Mouse (Mus musculus) naive thymus-derived CD4-positive, alpha-beta T cell, adult 2 months (primary cell): ENCODE results near the gene Emc10.

Experiments used
- DNase-seq: peaks from one replicate; pipeline ENCODE4 v3.0.0-alpha.2; 2011; ENCODE audit warnings: low read depth

Emc10 gene

GRCm38 (mm10) chr7:44495992-44496770, at the start of gene Emc10, which contains the start of gene Fam71e1:
Gene Emc10, minus strand, starts transcription at chr7:44496529.
Gene Fam71e1, plus strand, starts transcription at chr7:44496581.
- DNase-seq: peak; percentile 100

GRCm38 (mm10) chr7:44543071-44543470, 46.7 kb upstream of the Emc10 start:
- DNase-seq: no peak

DNA sequence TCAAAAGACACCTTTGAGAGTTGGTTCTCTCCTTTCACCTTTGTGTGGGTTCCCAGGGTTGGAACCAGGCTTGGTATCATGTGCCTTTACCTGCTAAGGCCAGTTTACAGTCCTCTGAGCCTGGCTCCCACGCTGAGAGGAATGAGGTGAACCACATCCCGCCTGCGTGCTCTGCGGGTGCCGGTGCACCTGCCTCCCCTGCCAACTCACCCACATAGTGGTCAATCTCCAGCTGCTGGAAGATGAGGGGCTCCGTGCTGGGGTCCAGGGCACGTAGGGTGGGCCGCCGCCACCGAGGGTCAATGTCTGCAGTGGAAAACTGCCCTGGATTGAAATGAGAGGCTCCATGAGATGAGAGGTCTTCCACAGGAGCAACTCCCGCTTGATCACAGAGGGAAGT, 46.2 kb upstream of the Emc10 start:
- no peak for DNase-seq

DNA sequence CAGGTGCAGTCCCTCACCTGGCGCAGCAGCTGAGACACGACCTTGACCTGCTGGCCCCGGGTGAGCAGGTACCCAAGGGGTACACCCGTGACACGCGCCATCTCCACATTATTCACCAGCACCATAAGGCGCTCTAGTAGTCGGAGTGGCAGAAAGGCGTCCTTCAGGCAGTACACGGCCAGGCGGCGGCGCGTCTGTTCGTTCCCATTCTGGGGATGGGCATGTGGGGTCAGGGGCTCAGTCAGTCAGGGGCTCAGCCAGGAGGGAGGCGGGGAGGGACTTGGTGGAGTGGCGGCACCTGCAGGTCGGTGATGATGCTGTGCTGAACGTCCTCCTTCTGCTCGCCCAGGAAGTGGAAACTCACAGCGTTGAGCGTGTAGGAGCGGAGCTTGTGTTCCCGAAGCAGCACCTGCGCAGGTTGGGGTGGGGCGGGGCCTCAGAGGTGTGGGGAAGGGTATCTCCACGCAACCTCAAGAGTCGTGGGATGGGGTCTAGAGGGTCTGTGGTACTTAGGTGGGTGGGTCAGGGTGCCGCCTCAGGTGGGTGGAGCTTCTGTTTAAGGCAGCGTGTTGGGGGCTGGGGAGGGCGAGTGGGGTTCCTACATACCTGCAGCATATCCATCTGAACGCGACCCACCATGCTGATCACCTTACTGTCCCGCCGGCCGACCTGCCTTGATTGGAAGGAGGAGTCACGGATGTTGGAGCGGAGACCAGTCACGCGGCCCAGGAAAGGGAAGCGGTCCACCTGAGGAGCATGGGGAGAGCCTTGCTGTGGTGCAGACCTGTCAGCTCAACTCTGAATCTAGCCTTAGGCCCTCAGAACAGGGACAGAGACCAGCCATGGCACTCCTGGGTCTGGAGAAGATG, 42.7 kb upstream of the Emc10 start:
- DNase-seq: no peak

DNA sequence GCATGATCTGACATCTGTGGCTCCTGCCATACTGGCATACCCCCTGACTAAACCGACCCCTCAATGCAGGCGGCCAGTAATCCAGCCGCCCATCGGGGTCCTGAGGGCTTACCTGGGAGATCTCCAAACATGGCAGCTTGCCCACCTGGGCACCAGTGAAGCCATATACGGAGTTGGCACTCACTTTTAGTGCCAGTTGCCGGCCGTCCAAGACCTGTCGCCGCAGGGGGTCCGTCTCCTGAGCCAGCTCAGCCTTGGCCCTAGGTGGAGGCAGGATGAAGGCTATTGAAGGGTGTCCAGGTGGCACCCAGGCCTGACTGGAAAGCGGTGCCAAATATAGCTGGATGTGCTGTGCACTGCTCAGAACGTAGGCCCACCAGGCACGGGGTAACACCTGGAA, 41.2 kb upstream of the Emc10 start:
- no peak for DNase-seq

DNA sequence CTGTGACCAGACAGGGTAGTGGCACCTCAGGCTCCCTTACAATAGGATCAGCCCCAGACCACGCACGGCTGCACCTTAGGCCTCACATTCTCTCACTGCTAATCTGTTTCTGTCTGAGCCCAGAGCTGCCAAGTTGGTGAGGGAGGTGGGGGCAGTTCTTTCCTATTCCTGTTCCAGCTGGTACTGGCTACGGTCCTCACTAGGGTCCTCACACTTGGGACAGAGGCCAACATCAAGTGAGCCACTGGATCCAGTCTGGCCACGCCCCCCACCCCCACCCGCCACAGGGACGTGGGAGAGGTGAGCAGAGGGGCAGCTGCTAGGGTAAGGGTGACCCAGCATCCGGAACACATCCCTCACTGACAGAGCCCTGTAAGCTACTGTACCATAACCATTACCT, 40.7 kb upstream of the Emc10 start:
- DNase-seq: no peak

DNA sequence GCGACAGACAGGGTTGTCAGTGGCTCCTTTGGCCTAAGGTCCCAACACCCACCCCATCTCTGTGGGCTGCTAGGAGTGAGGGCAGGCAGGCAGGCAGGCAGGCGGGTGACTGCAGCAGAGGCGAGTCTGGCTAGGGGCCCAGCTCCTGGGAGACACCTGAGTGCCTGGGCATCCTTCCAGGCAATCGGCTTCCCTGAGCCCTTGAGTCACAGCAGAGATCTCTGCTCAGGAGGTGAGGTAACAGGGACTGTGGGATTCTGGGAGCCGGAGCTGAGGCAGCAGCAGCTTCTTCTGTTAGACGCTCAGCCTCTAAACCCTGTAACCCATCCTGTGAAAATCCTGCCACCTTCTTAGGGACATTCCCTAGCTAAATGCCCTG, 40.2 kb upstream of the Emc10 start:
- DNase-seq: no peak

GRCm38 (mm10) chr7:44535657-44536589, 39.6 kb upstream of the Emc10 start:
- no peak for DNase-seq

GRCm38 (mm10) chr7:44534656-44535441, 38.5 kb upstream of the Emc10 start:
- DNase-seq: no peak

DNA sequence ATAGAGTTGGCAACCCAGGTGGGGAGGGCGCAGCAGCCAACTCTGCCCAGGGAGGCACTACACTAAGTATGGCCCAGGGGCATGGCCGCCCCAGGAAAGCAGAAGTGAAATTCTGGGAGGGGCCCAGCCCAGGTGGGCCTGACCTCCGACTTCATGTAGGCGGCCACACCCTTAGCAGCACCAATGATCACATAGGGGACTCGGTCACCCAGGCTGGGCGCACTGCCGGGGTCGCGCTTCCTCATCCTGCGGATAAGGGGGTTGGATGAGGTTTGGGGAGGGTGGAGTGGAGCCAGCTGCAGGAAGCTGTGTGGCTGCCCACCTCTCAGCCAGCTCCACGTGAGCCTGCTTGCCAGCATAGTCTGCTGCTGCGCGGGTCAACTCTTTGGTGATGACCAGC, 37.9 kb upstream of the Emc10 start:
- DNase-seq: no peak

DNA sequence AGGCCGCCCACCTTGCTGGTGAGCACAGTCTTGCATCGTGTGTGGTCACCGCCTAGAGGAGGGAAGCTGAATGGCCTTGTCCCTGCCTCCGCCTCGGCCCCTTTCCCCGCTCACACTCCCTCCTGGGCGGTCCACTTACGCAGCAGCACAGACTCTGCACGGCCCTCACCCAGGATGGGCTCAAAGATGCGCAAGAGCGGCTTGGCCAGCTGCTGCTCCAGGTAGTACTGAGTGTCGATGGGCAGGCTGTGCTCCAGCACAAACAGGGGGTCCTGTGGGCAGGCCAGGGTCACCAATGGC, 37.4 kb upstream of the Emc10 start:
- no peak for DNase-seq

DNA sequence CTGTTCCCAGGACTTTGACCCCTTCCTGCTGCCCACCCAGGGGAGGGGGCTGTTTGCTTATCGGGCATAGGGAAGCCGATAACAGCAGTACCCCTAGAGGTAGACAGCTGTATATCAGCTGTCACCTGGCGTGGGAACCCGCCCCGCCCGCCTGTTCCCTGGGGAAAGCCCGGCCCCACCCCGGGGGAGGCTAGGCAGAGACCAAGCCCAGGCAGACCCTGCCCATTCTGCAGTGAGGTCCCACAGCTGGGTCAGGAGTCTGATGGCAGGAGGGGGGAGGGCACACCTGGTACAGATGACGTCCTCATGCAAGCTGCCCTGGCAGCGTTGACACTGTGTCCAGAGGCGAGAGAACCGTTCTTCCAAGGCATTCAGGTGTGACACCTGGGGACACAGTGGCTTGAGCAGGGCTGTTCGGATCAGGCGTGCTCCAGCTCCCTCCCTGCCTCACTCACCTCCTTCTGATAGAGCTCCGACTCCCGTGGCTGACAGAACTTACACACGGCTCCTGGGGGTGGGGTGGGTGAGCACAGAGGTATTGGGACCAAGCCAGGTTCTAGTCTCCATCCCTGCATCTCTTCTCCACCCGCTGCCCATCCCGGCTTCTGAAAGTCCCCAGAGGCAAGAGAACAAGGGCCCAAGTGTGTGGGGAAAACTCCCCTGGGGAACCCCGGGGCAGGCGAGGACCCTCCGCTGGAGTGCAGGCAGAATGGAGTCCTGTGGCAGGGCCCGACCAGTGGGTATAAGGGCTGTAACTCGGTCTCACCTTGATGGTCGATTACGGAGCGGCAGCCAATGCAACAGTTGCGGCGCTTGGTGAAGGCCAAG, 36.8 kb upstream of the Emc10 start:
- DNase-seq: no peak

DNA sequence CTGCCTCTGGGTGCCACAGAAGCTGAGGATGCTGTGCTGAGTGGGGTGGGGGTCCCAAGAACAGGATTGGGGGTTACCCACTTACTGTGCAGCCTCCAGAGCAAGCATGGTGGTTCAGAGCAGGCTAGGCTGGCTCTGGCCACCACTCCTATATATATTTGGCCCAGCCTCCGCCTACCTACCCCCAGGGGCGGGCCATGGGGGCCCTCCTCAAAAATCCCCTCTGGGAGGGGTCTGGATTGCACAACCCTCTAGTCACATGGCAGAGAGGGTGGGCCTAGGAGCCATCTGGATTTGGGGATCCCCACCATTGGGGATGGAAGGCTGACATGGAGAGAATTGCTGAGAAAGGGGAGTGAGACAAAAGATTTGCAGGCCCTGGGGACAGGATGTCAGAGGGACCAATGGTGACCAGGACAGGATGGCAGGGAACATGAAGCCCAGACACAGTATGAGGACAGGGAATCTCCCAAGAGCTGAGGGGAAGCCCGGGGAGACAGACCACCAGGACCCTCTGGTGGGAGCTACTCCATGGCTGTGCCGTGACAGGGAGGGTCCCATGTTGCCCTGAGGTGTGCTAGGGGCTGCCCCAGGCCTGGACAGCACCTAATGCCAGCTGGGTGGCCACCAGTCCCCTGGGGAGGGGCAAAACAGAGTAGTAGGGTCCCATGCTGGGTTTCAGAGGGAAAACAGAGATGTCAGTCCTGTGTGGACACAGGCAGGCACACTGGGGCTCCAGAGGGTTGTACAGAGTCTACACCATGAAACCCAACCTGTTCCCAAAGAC, 35.8 kb upstream of the Emc10 start, which contains the start of gene Spib:
TSS of gene Spib (minus strand) at position 126 of the 787 bp plus-strand sequence.
- DNase-seq: no peak

- DNase-seq: no peak
Observed at GRCm38 (mm10) chr7:44531207-44531606, 34.9 kb upstream of the Emc10 start.

DNA sequence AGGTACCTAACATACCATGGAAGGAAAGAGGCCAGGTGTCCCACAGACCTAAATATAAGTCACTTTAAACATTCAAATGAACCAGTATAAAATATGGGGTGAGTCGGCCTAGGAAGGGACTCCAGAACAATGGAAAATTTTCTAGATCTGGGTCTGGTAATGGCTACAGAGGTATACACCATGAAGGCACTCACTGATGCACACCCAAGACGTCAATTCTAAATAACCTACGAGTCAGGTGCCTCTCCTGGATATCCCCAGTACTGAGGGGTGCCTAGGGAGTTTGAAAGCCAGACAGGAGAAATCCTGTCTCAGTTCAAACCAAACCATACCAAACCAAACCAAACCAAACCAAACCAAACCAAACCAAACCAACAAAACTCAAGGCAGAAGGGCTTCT, 34.2 kb upstream of the Emc10 start:
- DNase-seq: no peak

DNA sequence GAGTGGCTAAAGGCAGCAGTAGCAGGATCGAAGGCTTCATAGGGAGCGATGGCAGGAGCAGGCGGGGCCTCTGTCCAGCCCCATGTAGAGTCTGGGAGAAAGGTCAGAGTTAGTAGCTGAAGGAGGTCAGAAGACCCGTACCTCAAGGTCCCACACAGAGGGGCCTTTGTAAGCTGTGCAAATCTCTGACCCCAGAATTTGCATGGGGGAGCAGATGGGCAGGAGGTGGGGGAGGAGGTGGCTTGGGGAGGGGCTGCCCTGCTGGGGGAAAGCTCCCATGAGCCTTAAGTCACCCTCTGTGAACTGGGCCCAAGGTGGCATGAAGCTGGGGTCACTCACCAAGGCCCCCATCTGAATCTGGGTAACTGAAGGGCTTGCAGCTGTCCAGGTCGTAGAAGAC, 33.2 kb upstream of the Emc10 start:
- no peak for DNase-seq

GRCm38 (mm10) chr7:44527483-44528398, 31.4 kb upstream of the Emc10 start:
- peak; percentile 88 for DNase-seq

DNA sequence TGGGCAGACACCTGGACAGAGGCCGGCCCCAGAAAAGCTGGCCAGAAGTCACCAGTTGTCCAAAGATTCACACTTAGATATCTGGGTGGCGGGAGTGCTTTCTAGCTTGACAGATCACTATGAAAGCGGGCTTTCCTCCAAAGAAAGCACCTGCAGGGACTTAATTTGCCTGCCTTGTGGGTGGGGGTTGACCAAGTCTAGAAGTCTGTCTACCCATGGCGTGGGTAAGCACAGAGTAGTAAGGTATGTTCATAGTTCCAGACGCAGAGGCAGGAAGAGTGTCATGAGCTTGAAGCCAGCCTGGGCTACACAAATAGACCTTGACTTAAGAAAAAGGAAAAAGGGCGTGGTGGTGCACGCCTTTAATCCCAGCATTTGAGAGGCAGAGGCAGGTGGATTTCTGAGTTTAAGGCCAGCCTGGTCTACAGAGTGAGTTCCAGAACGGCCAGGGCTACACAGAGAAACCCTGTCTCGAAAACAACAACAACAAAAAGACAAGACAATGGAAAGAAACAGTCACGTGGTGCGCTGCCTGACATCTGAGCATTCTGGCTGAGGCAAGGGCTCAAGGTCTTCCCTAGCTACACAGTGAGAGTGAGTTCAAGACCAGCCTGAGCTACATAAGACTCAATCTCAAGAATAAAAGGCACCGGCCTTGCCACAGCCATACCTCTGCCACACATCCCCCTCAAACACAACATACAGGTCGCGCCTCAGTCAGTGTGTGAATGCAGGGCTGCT, 30.3 kb upstream of the Emc10 start:
- DNase-seq: peak; percentile 23
